Mouse (Mus musculus) hindbrain, embryonic 13.5 days (tissue): ENCODE measurements around the gene Hmcn1. TPM values are rescaled to one million over a fixed set of nuclear protein-coding genes. Genes with fewer than 3 reads are reported as not detected.
A peak's percentile ranks its signal among the peaks of the same experiment; 100 is the strongest.

Experiments used
- ATAC-seq: fragments of 200-750 bp; cut with Nextera tagmentation; 2 replicates; pipeline ENCODE4 v1.8.0; 2017; ENCODE audit warnings: moderate TSS enrichment; ENCODE audit not compliant: low FRiP score
- H3K27ac ChIP-seq: fragments of 300-500 bp; sonication (generic); 2 replicates; pipeline ENCODE4 v1.5.1; 2015; ENCODE audit warnings: inconsistent platforms, mild to moderate bottlenecking, moderate library complexity
- H3K27me3 ChIP-seq: fragments of 300-500 bp; sonication (generic); 2 replicates; pipeline ENCODE4 v1.6.1; 2015; ENCODE audit warnings: mild to moderate bottlenecking, inconsistent platforms
- H3K36me3 ChIP-seq: fragments of 300-500 bp; sonication (generic); 2 replicates; pipeline ENCODE4 v1.6.1; 2015; ENCODE audit warnings: mild to moderate bottlenecking, inconsistent platforms
- H3K4me1 ChIP-seq: fragments of 300-500 bp; sonication (generic); replicated peaks from 2 replicates; pipeline ENCODE4 v1.6.1; 2015; ENCODE audit warnings: inconsistent platforms
- H3K4me2 ChIP-seq: fragments of 300-500 bp; sonication (generic); 2 replicates; pipeline ENCODE4 v1.6.1; 2015; ENCODE audit warnings: inconsistent platforms, mild to moderate bottlenecking, moderate library complexity
- H3K4me3 ChIP-seq: fragments of 300-500 bp; sonication (generic); 2 replicates; pipeline ENCODE4 v1.5.1; 2015; ENCODE audit warnings: mild to moderate bottlenecking, inconsistent platforms
- H3K9ac ChIP-seq: fragments of 300-500 bp; sonication (generic); 2 replicates; pipeline ENCODE4 v1.6.1; 2015; ENCODE audit warnings: mild to moderate bottlenecking, inconsistent platforms
- H3K9me3 ChIP-seq: fragments of 300-500 bp; sonication (generic); 2 replicates; pipeline ENCODE4 v1.6.1; 2016; ENCODE audit warnings: inconsistent platforms
- WGBS: fragments of 180-500 bp; shearing (Covaris S2); methylation state at CpG from one replicate; pipeline ENCODE4 v1.1.7; 2015; 5-methylcytosine and 5-hydroxymethylcytosine counted together
- polyA plus RNA-seq: library from polyadenylated mRNA; unstranded; fragments of >200 nt; fragmentation: Nextera tagmentation; extraction: Ambion mirVana; gene quantifications from 2 replicates; pipeline ENCODE4 v1.2.1, GENCODE M21; 2015

Gene Hmcn1
- polyA plus RNA-seq, 1 experiment from 2014 or later: 2.6 TPM

DNA sequence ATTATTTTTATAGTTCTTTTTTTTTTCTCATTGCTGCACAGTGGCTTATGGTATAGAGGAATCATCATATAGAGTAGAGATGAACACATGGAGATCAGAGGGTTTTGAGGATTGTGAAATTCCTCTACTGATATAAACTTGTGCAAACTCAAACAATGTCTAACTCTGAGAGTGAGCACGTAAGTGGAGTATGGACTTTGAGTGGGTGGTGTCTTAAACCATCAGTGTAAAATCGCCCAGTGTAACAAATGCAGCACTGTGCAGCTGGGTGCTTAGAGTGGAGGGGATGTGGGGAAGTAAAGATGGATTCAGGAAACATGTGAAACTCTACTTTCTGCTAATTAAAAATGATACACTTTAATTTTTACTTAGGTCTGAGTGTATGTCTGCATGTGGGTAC lies 408.8 kb downstream of the Hmcn1 start:
- no peak overlapping the region for H3K9ac ChIP-seq
- H3K27me3 ChIP-seq: peaks cover 77% of the 10 kb centered on the region
- no peak overlapping the region for H3K4me3 ChIP-seq
- 83% methylated on average over 2 of the region's 2 CpGs for WGBS
- no peaks in the 10 kb centered on the region for H3K9me3 ChIP-seq
- no peak for ATAC-seq
- H3K4me1 ChIP-seq: peaks cover 5% of the 10 kb centered on the region
- H3K27ac ChIP-seq: no peak overlapping the region
- H3K36me3 ChIP-seq: no peaks in the 10 kb centered on the region
- H3K4me2 ChIP-seq: no peak overlapping the region

GRCm38 (mm10) chr1:150583734-150584133 lies 409.5 kb downstream of the Hmcn1 start:
- Histone ChIP-seq H3K9ac (no peak overlapping the region), H3K4me1 (peaks cover 5% of the 10 kb centered on the region), H3K36me3 (no peaks in the 10 kb centered on the region), H3K27me3 (peaks cover 79% of the 10 kb centered on the region), H3K27ac (no peak overlapping the region), H3K4me3 (no peak overlapping the region), H3K4me2 (peak overlapping the region; percentile 6; the same call in 1 of the 2 replicates), H3K9me3 (no peaks in the 10 kb centered on the region)
- ATAC-seq: peak; percentile 74
- 31% methylated on average over 8 of the region's 8 CpGs for WGBS

- no peak for ATAC-seq
- Histone ChIP-seq H3K9ac (no peak overlapping the region), H3K9me3 (no peaks in the 10 kb centered on the region), H3K36me3 (no peaks in the 10 kb centered on the region), H3K4me1 (peaks cover 5% of the 10 kb centered on the region), H3K4me2 (no peak overlapping the region), H3K27me3 (peaks cover 66% of the 10 kb centered on the region), H3K4me3 (no peak overlapping the region), H3K27ac (no peak overlapping the region)
- WGBS: 92% methylated on average over 7 of the region's 7 CpGs
Measured at GRCm38 (mm10) chr1:150580561-150580960, 412.7 kb downstream of the Hmcn1 start.

DNA sequence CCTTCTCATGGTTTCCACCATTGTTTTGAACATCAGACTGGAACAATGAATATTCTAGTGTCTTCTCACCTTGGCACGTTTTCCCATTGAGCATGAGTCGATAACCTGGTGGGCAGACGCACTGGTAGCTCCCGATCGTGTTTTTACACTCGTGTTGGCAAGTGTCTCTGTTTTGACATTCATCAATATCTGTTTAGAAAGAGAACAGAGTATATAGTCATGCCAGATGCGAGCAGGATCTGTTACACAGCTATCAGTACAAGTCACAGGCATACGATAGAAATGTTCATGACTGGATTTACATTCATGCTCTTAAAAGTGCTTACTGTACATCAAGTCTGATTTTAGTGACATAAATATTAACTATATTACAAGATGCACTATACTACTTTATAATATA lies 419.8 kb downstream of the Hmcn1 start:
- 94% methylated on average over 8 of the region's 8 CpGs for WGBS
- H3K9ac ChIP-seq: no peak overlapping the region
- H3K27ac ChIP-seq: no peak overlapping the region
- H3K4me1 ChIP-seq: no peaks in the 10 kb centered on the region
- no peaks in the 10 kb centered on the region for H3K9me3 ChIP-seq
- H3K36me3 ChIP-seq: no peaks in the 10 kb centered on the region
- no peak overlapping the region for H3K4me2 ChIP-seq
- H3K27me3 ChIP-seq: peaks cover 26% of the 10 kb centered on the region
- H3K4me3 ChIP-seq: no peak overlapping the region
- no peak for ATAC-seq

GRCm38 (mm10) chr1:150570562-150571156 lies 422.6 kb downstream of the Hmcn1 start:
- Histone ChIP-seq H3K9ac (no peak overlapping the region), H3K36me3 (no peaks in the 10 kb centered on the region), H3K4me3 (no peak overlapping the region), H3K4me1 (no peaks in the 10 kb centered on the region), H3K27ac (no peak overlapping the region), H3K9me3 (no peaks in the 10 kb centered on the region), H3K4me2 (no peak overlapping the region), H3K27me3 (peaks cover 13% of the 10 kb centered on the region; the same call in 1 of the 2 replicates)
- WGBS: 6% methylated on average over 4 of the region's 4 CpGs
- no peak for ATAC-seq

- Histone ChIP-seq H3K4me3 (no peak overlapping the region), H3K9me3 (no peaks in the 10 kb centered on the region), H3K27me3 (peaks cover 9% of the 10 kb centered on the region; the same call in 1 of the 2 replicates), H3K4me2 (no peak overlapping the region), H3K27ac (no peak overlapping the region), H3K36me3 (no peaks in the 10 kb centered on the region), H3K4me1 (no peaks in the 10 kb centered on the region), H3K9ac (no peak overlapping the region)
- ATAC-seq: 0 out of 2 replicates have a peak, but pooled peaks have one; percentile 59
- WGBS: 62% methylated on average over 5 of the region's 5 CpGs
Measured at GRCm38 (mm10) chr1:150569820-150570543, 423.3 kb downstream of the Hmcn1 start.

DNA sequence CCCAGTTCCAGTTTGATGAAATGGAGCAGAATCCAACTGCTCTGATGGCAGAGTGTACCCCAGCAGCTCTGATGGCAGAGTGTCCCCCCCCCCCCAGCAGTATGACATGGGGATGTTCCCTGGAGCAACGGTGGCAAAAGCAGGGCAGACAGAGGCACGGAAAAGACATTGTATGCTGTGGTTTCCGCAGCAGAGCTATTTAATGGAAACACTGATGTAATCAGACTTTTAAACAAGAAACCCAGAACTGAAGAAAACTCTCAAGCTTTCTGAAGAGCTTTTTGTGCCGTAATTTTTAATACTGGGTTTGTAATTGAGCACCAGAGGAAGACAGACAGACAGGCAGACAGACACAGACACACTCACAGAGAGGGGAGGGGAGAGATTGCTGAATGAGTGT lies 426.9 kb downstream of the Hmcn1 start:
- Histone ChIP-seq H3K27ac (no peak overlapping the region), H3K36me3 (no peaks in the 10 kb centered on the region), H3K9me3 (no peaks in the 10 kb centered on the region), H3K4me3 (no peak overlapping the region), H3K27me3 (peaks cover 13% of the 10 kb centered on the region; the same call in 1 of the 2 replicates), H3K4me2 (no peak overlapping the region), H3K4me1 (no peaks in the 10 kb centered on the region), H3K9ac (no peak overlapping the region)
- no peak for ATAC-seq
- 80% methylated on average over 4 of the region's 4 CpGs for WGBS

DNA sequence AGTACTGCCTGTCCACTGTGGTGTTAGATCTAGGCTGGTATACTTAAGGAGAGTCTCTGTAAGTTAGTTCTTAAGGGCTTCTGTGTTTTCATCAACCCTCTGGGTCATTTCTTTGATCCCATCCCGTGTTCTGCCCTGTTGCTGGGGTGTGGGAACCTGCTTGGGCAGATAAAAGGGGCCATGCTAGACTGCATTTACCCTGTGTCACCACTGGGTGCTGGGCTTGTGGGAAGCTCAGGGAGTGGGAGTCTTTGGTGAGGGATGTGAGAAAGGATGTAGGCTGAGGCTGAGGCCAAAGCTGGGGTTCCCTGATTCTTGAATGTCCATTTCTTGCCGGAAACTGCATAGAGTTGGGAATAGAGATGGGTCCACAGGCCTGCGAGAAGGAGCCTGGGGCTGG lies 436.6 kb downstream of the Hmcn1 start:
- Histone ChIP-seq H3K9me3 (no peaks in the 10 kb centered on the region), H3K36me3 (no peaks in the 10 kb centered on the region), H3K4me2 (no peak overlapping the region), H3K27ac (no peak overlapping the region), H3K27me3 (no peaks in the 10 kb centered on the region), H3K4me3 (no peak overlapping the region), H3K4me1 (no peaks in the 10 kb centered on the region), H3K9ac (no peak overlapping the region)
- ATAC-seq: no peak
- WGBS: 72% methylated on average over 3 of the region's 3 CpGs

DNA sequence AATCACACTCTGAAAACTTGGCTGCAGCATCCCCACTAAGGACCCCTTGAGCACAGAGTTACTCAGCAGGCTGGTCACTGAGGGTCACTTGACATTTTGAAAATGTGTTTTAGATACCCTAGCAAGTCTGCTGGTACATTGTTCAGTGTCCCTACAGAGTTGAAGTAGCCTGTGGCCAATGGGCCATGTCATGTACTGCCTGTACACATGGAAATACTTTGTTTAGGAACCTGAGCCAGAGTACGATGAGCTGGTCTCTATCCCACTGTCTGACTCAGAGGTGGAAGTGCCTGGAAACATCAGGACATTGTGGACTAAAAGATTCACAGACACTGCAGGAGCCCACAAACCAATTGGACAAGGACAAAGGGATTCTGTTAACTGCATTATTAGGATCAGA lies 441.8 kb downstream of the Hmcn1 start:
- no peaks in the 10 kb centered on the region for H3K4me1 ChIP-seq
- H3K36me3 ChIP-seq: no peaks in the 10 kb centered on the region
- WGBS: 94% methylated on average over 1 of the region's 1 CpGs
- no peak overlapping the region for H3K4me3 ChIP-seq
- no peak overlapping the region for H3K4me2 ChIP-seq
- no peaks in the 10 kb centered on the region for H3K27me3 ChIP-seq
- H3K9me3 ChIP-seq: no peaks in the 10 kb centered on the region
- no peak overlapping the region for H3K9ac ChIP-seq
- no peak for ATAC-seq
- H3K27ac ChIP-seq: no peak overlapping the region

DNA sequence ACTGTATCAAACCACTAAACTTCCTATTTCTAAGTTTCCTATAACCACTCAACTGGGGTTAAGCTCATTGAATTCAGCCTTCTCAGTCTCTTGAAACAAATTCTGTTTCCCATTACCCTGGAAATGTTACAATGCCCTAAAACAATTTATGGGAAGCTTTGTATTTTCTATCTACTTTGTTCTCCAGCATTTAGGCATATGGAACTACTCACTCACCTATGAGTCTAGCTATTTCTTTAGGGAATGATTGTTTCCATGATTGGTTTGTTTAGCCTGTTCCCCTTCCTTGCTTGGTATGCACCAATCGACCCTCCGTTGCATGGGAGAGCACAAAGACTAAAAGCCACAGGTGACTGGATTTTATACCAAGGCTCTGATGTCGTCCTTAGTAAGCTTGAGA lies 446.8 kb downstream of the Hmcn1 start:
- Histone ChIP-seq H3K4me2 (no peak overlapping the region), H3K9ac (no peak overlapping the region), H3K4me1 (no peaks in the 10 kb centered on the region), H3K4me3 (no peak overlapping the region), H3K36me3 (no peaks in the 10 kb centered on the region), H3K27me3 (peaks cover 12% of the 10 kb centered on the region; the same call in 1 of the 2 replicates), H3K27ac (no peak overlapping the region), H3K9me3 (no peaks in the 10 kb centered on the region)
- WGBS: 85% methylated on average over 3 of the region's 3 CpGs
- no peak for ATAC-seq

GRCm38 (mm10) chr1:150540267-150540666 lies 453.0 kb downstream of the Hmcn1 start:
- H3K36me3 ChIP-seq: no peaks in the 10 kb centered on the region
- H3K4me2 ChIP-seq: no peak overlapping the region
- ATAC-seq: peak; percentile 90
- H3K9me3 ChIP-seq: no peaks in the 10 kb centered on the region
- H3K9ac ChIP-seq: no peak overlapping the region
- H3K4me1 ChIP-seq: peaks cover 13% of the 10 kb centered on the region; the same call in 1 of the 2 replicates
- peaks cover 29% of the 10 kb centered on the region for H3K27me3 ChIP-seq
- no peak overlapping the region for H3K4me3 ChIP-seq
- 8% methylated on average over 5 of the region's 5 CpGs for WGBS
- H3K27ac ChIP-seq: no peak overlapping the region

- no peak overlapping the region for H3K27ac ChIP-seq
- no peak overlapping the region for H3K4me3 ChIP-seq
- no peak overlapping the region for H3K9ac ChIP-seq
- no peak overlapping the region for H3K4me2 ChIP-seq
- 89% methylated on average over 6 of the region's 6 CpGs for WGBS
- H3K36me3 ChIP-seq: no peaks in the 10 kb centered on the region
- no peak for ATAC-seq
- H3K9me3 ChIP-seq: no peaks in the 10 kb centered on the region
- H3K4me1 ChIP-seq: peaks cover 16% of the 10 kb centered on the region; the same call in 1 of the 2 replicates
- peaks cover 24% of the 10 kb centered on the region for H3K27me3 ChIP-seq
Measured at GRCm38 (mm10) chr1:150537410-150538128, 455.7 kb downstream of the Hmcn1 start.
